Mouse (Mus musculus): ENCODE results near the gene Akain1. TPM values are rescaled to one million over a fixed set of nuclear protein-coding genes. Genes with fewer than 3 reads are reported as not detected.

Gene Akain1
- polyA plus RNA-seq, 1 experiment from 2014 or later = 1.8 TPM

DNA sequence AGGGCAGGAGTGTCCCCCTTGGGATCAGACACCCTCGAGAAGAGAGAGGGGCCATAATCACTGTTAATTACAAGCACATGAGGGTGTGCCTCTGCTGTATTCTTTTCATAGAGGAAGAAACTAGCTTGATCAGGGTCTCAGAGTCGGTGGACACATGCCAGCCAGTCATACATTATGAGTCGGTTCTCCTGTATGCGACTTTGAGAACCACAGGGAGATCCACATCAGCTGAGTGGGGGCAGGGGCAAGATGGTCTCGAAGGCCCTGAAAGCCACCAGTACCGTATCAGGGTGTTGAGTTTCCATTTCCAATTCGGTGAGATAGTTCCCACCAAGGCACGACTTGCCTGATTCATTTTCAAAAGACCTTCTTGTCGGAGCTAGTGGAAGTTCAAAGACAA lies 33.3 kb downstream of the Akain1 start:
- Histone ChIP-seq H3K4me2 (ENCODE audit: low read length) (no peak overlapping the region), H3K4me1 (ENCODE audit: control insufficient read depth, insufficient read depth, low read depth, low read length) (peaks cover 6% of the 10 kb centered on the region), H3K27me3 (replicated peaks; ENCODE audit: control insufficient read depth, insufficient read depth, low read length) (no peaks in the 10 kb centered on the region; the same call in 1 of the 2 replicates), H3K36me3 (ENCODE audit: control insufficient read depth, insufficient read depth, low read length) (no peaks in the 10 kb centered on the region), H3K27ac (ENCODE audit: low read depth, low read length) (no peak overlapping the region), H3K9ac (ENCODE audit: low read depth, low read length) (no peak overlapping the region), H3K9me3 (ENCODE audit: control insufficient read depth, low read length) (no peaks in the 10 kb centered on the region), H3K4me3 (ENCODE audit: low read length) (no peak overlapping the region)
- no peak for ATAC-seq
- 77% methylated on average over 9 of the region's 9 CpGs for WGBS

DNA sequence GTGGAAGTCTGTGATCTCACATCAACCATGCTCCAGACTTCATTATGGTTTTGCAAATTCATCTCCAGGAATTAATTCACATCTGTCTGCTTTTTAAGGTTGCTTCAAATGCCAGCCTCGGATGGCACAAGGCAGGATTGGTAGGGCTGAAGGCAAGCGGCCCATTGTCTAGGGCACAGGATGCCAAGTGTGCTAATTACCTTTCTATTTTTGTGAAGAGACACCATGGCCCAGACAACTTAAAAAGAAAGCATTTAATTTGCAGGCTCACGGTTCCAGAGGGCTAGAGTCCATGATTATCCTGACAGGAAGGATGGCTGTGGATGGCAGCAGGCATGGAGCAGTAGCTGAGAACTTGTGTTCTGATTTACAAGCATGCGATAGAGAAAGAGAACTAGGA lies 35.0 kb downstream of the Akain1 start:
- Histone ChIP-seq H3K4me1 (ENCODE audit: control insufficient read depth, insufficient read depth, low read depth, low read length) (peaks cover 6% of the 10 kb centered on the region), H3K9ac (ENCODE audit: low read depth, low read length) (no peak overlapping the region), H3K4me3 (ENCODE audit: low read length) (no peak overlapping the region), H3K36me3 (ENCODE audit: control insufficient read depth, insufficient read depth, low read length) (no peaks in the 10 kb centered on the region), H3K27ac (ENCODE audit: low read depth, low read length) (no peak overlapping the region), H3K27me3 (replicated peaks; ENCODE audit: control insufficient read depth, insufficient read depth, low read length) (no peaks in the 10 kb centered on the region; the same call in 1 of the 2 replicates), H3K4me2 (ENCODE audit: low read length) (no peak overlapping the region), H3K9me3 (ENCODE audit: control insufficient read depth, low read length) (no peaks in the 10 kb centered on the region)
- ATAC-seq = no peak
- 67% methylated on average over 4 of the region's 4 CpGs for WGBS

DNA sequence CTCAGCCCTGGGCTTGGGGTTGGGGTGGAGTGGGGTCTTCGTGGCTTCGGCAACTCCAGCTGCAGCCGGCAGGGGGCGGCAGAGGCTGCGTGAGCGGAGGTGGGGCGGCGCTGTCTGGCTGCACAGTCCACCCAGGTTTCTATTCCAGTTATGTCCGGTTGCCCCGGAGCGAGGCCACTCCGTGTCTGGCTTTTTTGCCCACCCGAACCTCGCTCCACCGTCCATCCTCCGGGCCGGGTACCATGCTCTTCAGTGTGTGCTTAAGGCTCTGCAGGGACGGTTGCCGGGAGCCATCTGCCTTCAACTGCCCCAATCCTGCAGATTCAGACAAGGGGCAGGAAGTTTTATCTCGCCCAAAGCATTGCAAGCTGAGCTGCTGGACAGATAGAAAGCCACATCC lies 36.3 kb downstream of the Akain1 start:
- Histone ChIP-seq H3K4me3 (ENCODE audit: low read length) (peak overlapping the region; percentile 43), H3K9ac (ENCODE audit: low read depth, low read length) (peak overlapping the region; percentile 61), H3K27ac (ENCODE audit: low read depth, low read length) (no peak overlapping the region), H3K9me3 (ENCODE audit: control insufficient read depth, low read length) (no peaks in the 10 kb centered on the region), H3K4me1 (ENCODE audit: control insufficient read depth, insufficient read depth, low read depth, low read length) (peaks cover 6% of the 10 kb centered on the region), H3K36me3 (ENCODE audit: control insufficient read depth, insufficient read depth, low read length) (no peaks in the 10 kb centered on the region), H3K27me3 (replicated peaks; ENCODE audit: control insufficient read depth, insufficient read depth, low read length) (no peaks in the 10 kb centered on the region; the same call in 1 of the 2 replicates), H3K4me2 (ENCODE audit: low read length) (peak overlapping the region; percentile 68)
- 1% methylated on average over 19 of the region's 20 CpGs for WGBS
- ATAC-seq = peak; percentile 82

DNA sequence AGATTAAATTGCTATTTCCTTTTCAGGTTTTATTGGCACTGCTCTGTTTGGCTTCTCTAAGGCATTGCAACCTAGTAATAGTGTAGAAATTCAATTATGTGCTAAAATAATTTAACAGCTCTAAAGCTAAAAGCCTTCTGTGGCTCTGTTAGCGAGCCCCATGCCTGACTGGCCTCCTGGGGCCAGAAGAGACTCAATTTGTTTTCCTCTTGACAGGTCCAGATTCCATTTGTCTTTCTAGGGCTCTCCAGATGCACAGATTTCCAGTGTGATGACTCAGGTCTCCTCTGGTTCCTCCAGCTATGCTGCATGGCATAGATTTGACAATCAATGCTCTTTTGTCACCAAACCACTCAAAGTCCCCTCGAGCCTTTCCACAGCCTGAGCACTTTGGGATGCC lies 38.4 kb downstream of the Akain1 start:
- H3K36me3 ChIP-seq (ENCODE audit: control insufficient read depth, insufficient read depth, low read length) = no peaks in the 10 kb centered on the region
- no peak overlapping the region for H3K4me3 ChIP-seq (ENCODE audit: low read length)
- WGBS = 24% methylated on average over 2 of the region's 2 CpGs
- H3K4me1 ChIP-seq (ENCODE audit: control insufficient read depth, insufficient read depth, low read depth, low read length) = peaks cover 6% of the 10 kb centered on the region
- H3K4me2 ChIP-seq (ENCODE audit: low read length) = no peak overlapping the region
- H3K27me3 ChIP-seq (replicated peaks; ENCODE audit: control insufficient read depth, insufficient read depth, low read length) = no peaks in the 10 kb centered on the region
- H3K9ac ChIP-seq (ENCODE audit: low read depth, low read length) = no peak overlapping the region
- H3K27ac ChIP-seq (ENCODE audit: low read depth, low read length) = no peak overlapping the region
- no peaks in the 10 kb centered on the region for H3K9me3 ChIP-seq (ENCODE audit: control insufficient read depth, low read length)
- ATAC-seq = no peak

DNA sequence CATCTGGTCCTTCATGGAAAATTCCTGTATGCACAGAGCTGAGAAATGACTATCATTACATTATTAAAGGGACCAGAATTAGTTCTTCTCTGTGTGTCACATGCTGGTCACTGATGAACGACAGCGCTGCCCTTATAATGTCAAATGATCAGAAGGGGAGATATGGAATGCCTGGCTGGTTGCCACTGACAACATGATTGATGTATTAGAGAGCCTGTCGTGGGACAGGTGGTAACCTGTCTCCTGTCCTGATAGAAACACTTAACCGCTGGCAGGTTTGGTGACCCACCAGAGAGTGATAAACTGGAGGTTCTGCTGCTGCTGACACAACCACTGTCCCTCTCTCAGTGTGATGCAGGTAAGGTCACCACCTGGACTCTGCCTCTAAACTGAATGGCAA lies 40.1 kb downstream of the Akain1 start:
- ATAC-seq = no peak
- H3K4me2 ChIP-seq (ENCODE audit: low read length) = no peak overlapping the region
- peaks cover 6% of the 10 kb centered on the region for H3K4me1 ChIP-seq (ENCODE audit: control insufficient read depth, insufficient read depth, low read depth, low read length)
- H3K27me3 ChIP-seq (replicated peaks; ENCODE audit: control insufficient read depth, insufficient read depth, low read length) = no peaks in the 10 kb centered on the region
- no peaks in the 10 kb centered on the region for H3K36me3 ChIP-seq (ENCODE audit: control insufficient read depth, insufficient read depth, low read length)
- peaks cover 2% of the 10 kb centered on the region for H3K9me3 ChIP-seq (ENCODE audit: control insufficient read depth, low read length)
- WGBS = 73% methylated on average over 4 of the region's 4 CpGs
- no peak overlapping the region for H3K9ac ChIP-seq (ENCODE audit: low read depth, low read length)
- no peak overlapping the region for H3K4me3 ChIP-seq (ENCODE audit: low read length)
- H3K27ac ChIP-seq (ENCODE audit: low read depth, low read length) = no peak overlapping the region

DNA sequence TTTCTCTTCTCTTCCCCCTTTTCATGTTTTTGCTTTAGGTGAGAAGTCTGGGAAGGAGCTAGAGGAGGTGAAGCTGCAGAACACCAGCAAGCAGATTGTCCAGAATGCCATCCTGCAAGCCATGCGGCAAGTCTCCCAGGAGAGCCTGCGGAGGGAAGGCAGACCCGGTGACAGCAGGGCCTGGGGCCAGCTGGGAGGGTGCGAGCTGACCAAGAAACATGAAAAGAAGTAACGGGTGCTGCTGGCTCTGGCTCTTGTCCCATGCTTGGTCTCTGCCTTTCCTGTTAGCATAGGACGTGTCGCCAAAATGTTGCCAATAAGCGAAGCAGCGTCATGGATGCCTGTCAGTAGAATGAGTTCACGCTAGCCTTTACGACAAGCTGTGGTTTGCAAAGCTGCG lies 48.0 kb downstream of the Akain1 start:
- H3K4me2 ChIP-seq (ENCODE audit: low read length) = no peak overlapping the region
- no peak overlapping the region for H3K4me3 ChIP-seq (ENCODE audit: low read length)
- 83% methylated on average over 12 of the region's 12 CpGs for WGBS
- H3K27ac ChIP-seq (ENCODE audit: low read depth, low read length) = no peak overlapping the region
- H3K27me3 ChIP-seq (replicated peaks; ENCODE audit: control insufficient read depth, insufficient read depth, low read length) = no peaks in the 10 kb centered on the region
- no peaks in the 10 kb centered on the region for H3K4me1 ChIP-seq (ENCODE audit: control insufficient read depth, insufficient read depth, low read depth, low read length)
- no peak for ATAC-seq
- H3K36me3 ChIP-seq (ENCODE audit: control insufficient read depth, insufficient read depth, low read length) = no peaks in the 10 kb centered on the region
- H3K9ac ChIP-seq (ENCODE audit: low read depth, low read length) = no peak overlapping the region
- H3K9me3 ChIP-seq (ENCODE audit: control insufficient read depth, low read length) = peaks cover 2% of the 10 kb centered on the region

DNA sequence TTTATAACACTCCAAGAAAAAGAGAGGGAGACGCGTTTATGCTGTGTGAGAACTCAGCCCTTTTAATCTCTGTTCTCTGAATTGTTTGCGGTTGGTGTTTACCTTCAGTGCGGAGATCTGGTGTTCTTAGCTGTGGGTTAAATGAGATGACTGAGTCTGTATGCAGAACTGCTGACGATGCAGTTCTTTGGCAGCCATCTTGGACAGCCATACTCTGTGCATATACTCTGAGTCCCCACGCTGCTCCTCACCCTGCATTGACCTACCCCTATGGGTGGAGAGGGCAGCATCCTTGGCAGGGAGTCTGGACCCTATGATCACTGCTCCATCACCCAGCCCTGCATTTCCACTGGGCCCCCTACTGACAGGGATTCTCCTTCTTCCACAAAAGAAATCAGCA lies 48.8 kb downstream of the Akain1 start:
- Histone ChIP-seq H3K27me3 (replicated peaks; ENCODE audit: control insufficient read depth, insufficient read depth, low read length) (no peaks in the 10 kb centered on the region), H3K4me1 (ENCODE audit: control insufficient read depth, insufficient read depth, low read depth, low read length) (no peaks in the 10 kb centered on the region), H3K9me3 (ENCODE audit: control insufficient read depth, low read length) (peaks cover 2% of the 10 kb centered on the region), H3K36me3 (ENCODE audit: control insufficient read depth, insufficient read depth, low read length) (no peaks in the 10 kb centered on the region), H3K9ac (ENCODE audit: low read depth, low read length) (no peak overlapping the region), H3K4me2 (ENCODE audit: low read length) (no peak overlapping the region), H3K4me3 (ENCODE audit: low read length) (no peak overlapping the region), H3K27ac (ENCODE audit: low read depth, low read length) (no peak overlapping the region)
- ATAC-seq = no peak
- WGBS = 91% methylated on average over 6 of the region's 6 CpGs

DNA sequence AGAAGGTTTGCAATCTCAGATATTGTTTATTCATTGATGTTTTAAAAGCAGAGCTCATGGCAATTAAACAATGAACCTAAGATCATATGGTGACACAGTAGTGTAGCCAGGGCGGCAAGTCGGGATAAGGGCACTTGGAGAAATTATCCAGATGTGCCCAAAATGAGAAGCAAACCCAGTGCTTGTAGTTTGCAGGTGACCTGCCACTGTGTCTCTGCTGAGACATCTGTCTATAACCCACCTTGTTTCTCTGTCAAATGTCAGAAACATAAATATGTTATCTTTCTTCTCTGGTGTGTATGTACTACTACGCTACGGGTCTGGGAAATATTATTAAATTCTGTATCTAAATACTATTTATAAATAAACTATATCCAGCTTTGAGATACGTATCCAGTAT lies 49.7 kb downstream of the Akain1 start:
- Histone ChIP-seq H3K36me3 (ENCODE audit: control insufficient read depth, insufficient read depth, low read length) (no peaks in the 10 kb centered on the region), H3K4me2 (ENCODE audit: low read length) (no peak overlapping the region), H3K9me3 (ENCODE audit: control insufficient read depth, low read length) (peaks cover 1% of the 10 kb centered on the region), H3K4me1 (ENCODE audit: control insufficient read depth, insufficient read depth, low read depth, low read length) (no peaks in the 10 kb centered on the region), H3K27ac (ENCODE audit: low read depth, low read length) (no peak overlapping the region), H3K9ac (ENCODE audit: low read depth, low read length) (no peak overlapping the region), H3K4me3 (ENCODE audit: low read length) (no peak overlapping the region), H3K27me3 (replicated peaks; ENCODE audit: control insufficient read depth, insufficient read depth, low read length) (no peaks in the 10 kb centered on the region)
- no peak for ATAC-seq
- WGBS = 97% methylated on average over 5 of the region's 5 CpGs

DNA sequence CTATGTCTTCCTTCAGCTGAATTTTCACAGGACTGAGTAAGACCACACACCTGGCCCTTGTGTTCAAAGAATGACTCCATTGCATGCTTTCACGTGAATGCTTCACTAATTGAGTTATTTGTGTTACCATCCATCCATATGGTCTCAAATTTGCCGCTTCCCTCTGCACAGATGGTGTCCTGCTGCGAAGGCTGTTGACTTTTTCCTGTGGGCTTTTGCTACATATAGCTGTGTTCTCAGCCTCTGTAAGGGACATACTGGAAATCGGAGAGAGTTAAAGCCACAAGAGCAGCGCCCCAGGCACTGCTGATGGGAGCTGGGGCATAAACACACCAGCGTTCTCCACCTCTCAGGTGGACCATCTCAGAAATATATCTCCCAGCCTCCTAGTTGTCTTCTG lies 53.2 kb downstream of the Akain1 start:
- Histone ChIP-seq H3K36me3 (ENCODE audit: control insufficient read depth, insufficient read depth, low read length) (no peaks in the 10 kb centered on the region), H3K27ac (ENCODE audit: low read depth, low read length) (no peak overlapping the region), H3K9me3 (ENCODE audit: control insufficient read depth, low read length) (no peaks in the 10 kb centered on the region), H3K27me3 (replicated peaks; ENCODE audit: control insufficient read depth, insufficient read depth, low read length) (no peaks in the 10 kb centered on the region), H3K4me1 (ENCODE audit: control insufficient read depth, insufficient read depth, low read depth, low read length) (no peaks in the 10 kb centered on the region), H3K9ac (ENCODE audit: low read depth, low read length) (no peak overlapping the region), H3K4me3 (ENCODE audit: low read length) (no peak overlapping the region), H3K4me2 (ENCODE audit: low read length) (no peak overlapping the region)
- ATAC-seq = no peak
- 67% methylated on average over 6 of the region's 6 CpGs for WGBS

DNA sequence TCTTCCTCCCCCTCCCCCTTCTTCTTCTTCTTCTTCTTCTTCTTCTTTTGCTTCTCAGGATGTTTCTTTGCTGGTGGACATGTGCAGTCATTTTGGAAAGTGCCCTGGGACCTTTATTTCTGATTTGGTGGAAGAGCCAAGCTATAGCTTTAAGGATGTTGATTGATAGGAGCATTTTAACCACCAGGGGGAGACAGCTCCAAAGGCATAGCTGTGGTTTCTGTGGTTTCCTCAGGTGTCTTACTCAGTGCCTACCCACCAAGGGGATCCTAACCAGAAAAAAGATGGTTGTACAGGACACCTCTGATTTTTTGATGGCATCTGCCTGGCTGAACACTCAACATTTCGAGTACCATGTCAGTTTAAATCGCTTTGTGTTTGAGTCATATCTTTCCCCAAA lies 56.4 kb downstream of the Akain1 start:
- Histone ChIP-seq H3K9me3 (ENCODE audit: control insufficient read depth, low read length) (no peaks in the 10 kb centered on the region), H3K9ac (ENCODE audit: low read depth, low read length) (no peak overlapping the region), H3K27me3 (replicated peaks; ENCODE audit: control insufficient read depth, insufficient read depth, low read length) (no peaks in the 10 kb centered on the region), H3K4me1 (ENCODE audit: control insufficient read depth, insufficient read depth, low read depth, low read length) (no peaks in the 10 kb centered on the region), H3K4me3 (ENCODE audit: low read length) (no peak overlapping the region), H3K27ac (ENCODE audit: low read depth, low read length) (no peak overlapping the region), H3K4me2 (ENCODE audit: low read length) (no peak overlapping the region), H3K36me3 (ENCODE audit: control insufficient read depth, insufficient read depth, low read length) (no peaks in the 10 kb centered on the region)
- no peak for ATAC-seq
- 55% methylated on average over 2 of the region's 2 CpGs for WGBS

Measured in hindbrain, embryonic 16.5 days (tissue).